Mouse (Mus musculus): Measurements from ENCODE around the gene Vmn2r87. TPM values are rescaled to one million over a fixed set of nuclear protein-coding genes. Genes with fewer than 3 reads are reported as not detected.

Vmn2r87 gene
- total and polyA plus RNA-seq, 3 experiments = not detected

Other genes starting within 250 kb of the Vmn2r87 start
- 0.13 and 0.17 TPM in 2 replicates for gene Neurod4, start 217.2 kb downstream of the Vmn2r87 start, total RNA-seq (2012; rRNA removed)
- gene Neurod4, start 217.2 kb downstream of the Vmn2r87 start, total RNA-seq (2014; rRNA removed) = 0.08 and 0.24 TPM in 2 replicates
- gene Neurod4, start 217.2 kb downstream of the Vmn2r87 start, polyA plus RNA-seq (2012; ENCODE audit: insufficient read length, low read depth) = 0.13 TPM in 1 of 2 replicates, not detected in the other
- gene Tespa1, start 174.5 kb downstream of the Vmn2r87 start, total RNA-seq (2012; rRNA removed) = 26.0 and 28.1 TPM in 2 replicates
- gene Tespa1, start 174.5 kb downstream of the Vmn2r87 start, total RNA-seq (2014; rRNA removed) = 55.1 and 68.0 TPM in 2 replicates
- 48.5 and 48.9 TPM in 2 replicates for gene Tespa1, start 174.5 kb downstream of the Vmn2r87 start, polyA plus RNA-seq (2012; ENCODE audit: insufficient read length, low read depth)
- under 0.01 TPM in 1 of 2 replicates, not detected in the other for gene Vmn2r84, start 103.1 kb downstream of the Vmn2r87 start, total RNA-seq (2012; rRNA removed)
- not detected in 2 replicates for gene Vmn2r84, start 103.1 kb downstream of the Vmn2r87 start, total RNA-seq (2014; rRNA removed)
- 0.26 TPM in 2 replicates for gene Vmn2r84, start 103.1 kb downstream of the Vmn2r87 start, polyA plus RNA-seq (2012; ENCODE audit: insufficient read length, low read depth)
- not detected in 2 replicates for gene Vmn2r85, start 67.7 kb downstream of the Vmn2r87 start, total RNA-seq (2012; rRNA removed)
- gene Vmn2r85, start 67.7 kb downstream of the Vmn2r87 start, total RNA-seq (2014; rRNA removed) = not detected in 2 replicates
- not detected in 2 replicates for gene Vmn2r85, start 67.7 kb downstream of the Vmn2r87 start, polyA plus RNA-seq (2012; ENCODE audit: insufficient read length, low read depth)
- not detected in 2 replicates for gene Vmn2r86, start 41.3 kb downstream of the Vmn2r87 start, total RNA-seq (2012; rRNA removed)
- not detected in 2 replicates for gene Vmn2r86, start 41.3 kb downstream of the Vmn2r87 start, total RNA-seq (2014; rRNA removed)
- not detected in 2 replicates for gene Vmn2r86, start 41.3 kb downstream of the Vmn2r87 start, polyA plus RNA-seq (2012; ENCODE audit: insufficient read length, low read depth)

Measured in CH12.LX (cell line).